Mouse (Mus musculus) heart, embryonic 14.5 days (tissue): Measurements from ENCODE around the gene Etaa1. TPM values are rescaled to one million over a fixed set of nuclear protein-coding genes. Genes with fewer than 3 reads are reported as not detected.
"Not testable (repeated sequence)": the region's sequence is repeated elsewhere in the genome, so short reads cannot be mapped to it uniquely, and the experiment has no call there.

ENCODE experiments used
- ATAC-seq: fragments of 200-750 bp; cut with Nextera tagmentation; 2 replicates; pipeline ENCODE4 v1.8.0; 2017; ENCODE audit warnings: low read depth, moderate TSS enrichment; ENCODE audit not compliant: insufficient number of reproducible peaks, insufficient read depth, low FRiP score
- H3K27ac ChIP-seq, 2 experiments: fragments of 200-500 bp in 1 of 2; fragments of 300-500 bp in 1 of 2; sonication (generic) in 1 of 2; replicated peaks in 1 of 2; 2 replicates each; pipeline ENCODE4 v1.5.1; 2012 to 2014; ENCODE audit warnings: low read depth in 2 of 2, low read length in 2 of 2, control low read depth in 1 of 2, mild to moderate bottlenecking in 1 of 2, mixed read lengths in 1 of 2; ENCODE audit not compliant: control insufficient read depth in 1 of 2, insufficient read depth in 1 of 2
- H3K27me3 ChIP-seq: fragments of 300-500 bp; sonication (generic); 2 replicates; pipeline ENCODE4 v1.6.1; 2014; ENCODE audit warnings: mild to moderate bottlenecking, low read length, control low read depth; ENCODE audit not compliant: control insufficient read depth, insufficient read depth
- H3K36me3 ChIP-seq: fragments of 300-500 bp; sonication (generic); 2 replicates; pipeline ENCODE4 v1.6.1; 2014; ENCODE audit warnings: mild to moderate bottlenecking, control low read depth, low read length, mixed read lengths; ENCODE audit not compliant: control insufficient read depth, insufficient read depth
- H3K4me1 ChIP-seq, 2 experiments: fragments of 200-500 bp in 1 of 2; fragments of 300-500 bp in 1 of 2; sonication (generic) in 1 of 2; 2 replicates each; pipeline ENCODE4 v1.6.1; 2012 to 2014; ENCODE audit warnings: low read length in 2 of 2, control low read depth in 1 of 2, mixed read lengths in 1 of 2; ENCODE audit not compliant: control insufficient read depth in 2 of 2, insufficient read depth in 2 of 2
- H3K4me2 ChIP-seq: fragments of 300-500 bp; sonication (generic); 2 replicates; pipeline ENCODE4 v1.6.1; 2014; ENCODE audit warnings: mild to moderate bottlenecking, low read length
- H3K4me3 ChIP-seq, 2 experiments: fragments of 200-500 bp in 1 of 2; fragments of 300-500 bp in 1 of 2; sonication (generic) in 1 of 2; 2 replicates each; pipeline ENCODE4 v1.5.1; 2012 to 2014; ENCODE audit warnings: low read length in 2 of 2, mild to moderate bottlenecking in 2 of 2, control low read depth in 1 of 2, low read depth in 1 of 2, moderate library complexity in 1 of 2; ENCODE audit not compliant: control insufficient read depth in 1 of 2, insufficient read depth in 1 of 2
- H3K9ac ChIP-seq: fragments of 300-500 bp; sonication (generic); 2 replicates; pipeline ENCODE4 v1.6.1; 2014; ENCODE audit warnings: mild to moderate bottlenecking, low read length
- H3K9me3 ChIP-seq: fragments of 300-500 bp; sonication (generic); 2 replicates; pipeline ENCODE4 v1.6.1; 2016; ENCODE audit warnings: low read length, control low read depth; ENCODE audit not compliant: control insufficient read depth
- WGBS: fragments of 180-500 bp; shearing (Covaris S2); extraction: QIAGEN DNeasy Blood & Tissue Kit; methylation state at CpG from one replicate; pipeline ENCODE4 v1.1.7; 2014; 5-methylcytosine and 5-hydroxymethylcytosine counted together
- polyA plus RNA-seq: library from polyadenylated mRNA; unstranded; fragments of >200 nt; fragmentation: Nextera tagmentation; extraction: Ambion mirVana; gene quantifications from 2 replicates; pipeline ENCODE4 v1.2.1, GENCODE M21; 2014

Etaa1 gene
- polyA plus RNA-seq, 1 experiment from 2014 or later: 8.5 TPM

GRCm38 (mm10) chr11:17951336-17951735 is 2.3 kb downstream of the Etaa1 start:
- 0 out of 4 replicates have a peak, but pooled peaks cover 0 to 4% of the 10 kb centered on the region in 2 experiments for H3K4me1 ChIP-seq
- H3K9me3 ChIP-seq: no peaks in the 10 kb centered on the region
- no peak overlapping the region for H3K27ac ChIP-seq
- 95% methylated on average over 3 of the region's 3 CpGs for WGBS
- peaks cover 49% of the 10 kb centered on the region for H3K36me3 ChIP-seq
- no peaks in the 10 kb centered on the region for H3K27me3 ChIP-seq
- H3K9ac ChIP-seq: no peak overlapping the region
- no peak for ATAC-seq
- no peak overlapping the region for H3K4me3 ChIP-seq
- no peak overlapping the region for H3K4me2 ChIP-seq

DNA sequence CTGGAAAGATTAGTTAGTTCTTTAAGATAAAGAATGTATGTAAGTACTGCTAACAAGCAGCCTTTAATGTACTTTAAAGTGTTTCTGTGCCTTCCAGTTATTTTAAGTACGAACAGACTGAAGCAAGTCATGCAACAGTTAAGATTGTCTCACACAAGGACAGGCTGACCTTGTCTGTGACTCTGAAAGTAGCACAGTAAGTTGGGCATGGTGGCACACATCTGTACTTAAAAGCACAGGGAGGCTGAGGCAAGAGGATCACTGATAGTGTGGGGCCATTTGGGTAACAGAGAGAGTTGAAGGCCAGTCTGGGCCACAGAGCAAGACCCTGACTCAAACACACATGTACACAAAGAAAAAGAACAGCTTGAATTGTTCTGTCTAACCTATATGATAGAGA is 14.5 kb downstream of the Etaa1 start:
- Histone ChIP-seq H3K36me3 (peaks cover 20% of the 10 kb centered on the region), H3K9me3 (no peaks in the 10 kb centered on the region), H3K9ac (no peak overlapping the region), H3K4me1 (no peaks in the 10 kb centered on the region; a peak in 1 of 4 replicates), H3K4me3 (no peak overlapping the region), H3K27me3 (no peaks in the 10 kb centered on the region), H3K27ac (peak overlapping the region; percentile 79 to 84), H3K4me2 (no peak overlapping the region)
- WGBS: 38% methylated on average over 1 of the region's 1 CpGs
- ATAC-seq: no peak

- Histone ChIP-seq H3K27ac (no peak overlapping the region), H3K4me1 (no peaks in the 10 kb centered on the region; a peak in 1 of 4 replicates), H3K4me3 (no peak overlapping the region), H3K27me3 (no peaks in the 10 kb centered on the region), H3K36me3 (peaks cover 20% of the 10 kb centered on the region), H3K4me2 (no peak overlapping the region), H3K9me3 (no peaks in the 10 kb centered on the region), H3K9ac (no peak overlapping the region)
- ATAC-seq: no peak
Observed at GRCm38 (mm10) chr11:17937931-17938330, 15.7 kb downstream of the Etaa1 start.

DNA sequence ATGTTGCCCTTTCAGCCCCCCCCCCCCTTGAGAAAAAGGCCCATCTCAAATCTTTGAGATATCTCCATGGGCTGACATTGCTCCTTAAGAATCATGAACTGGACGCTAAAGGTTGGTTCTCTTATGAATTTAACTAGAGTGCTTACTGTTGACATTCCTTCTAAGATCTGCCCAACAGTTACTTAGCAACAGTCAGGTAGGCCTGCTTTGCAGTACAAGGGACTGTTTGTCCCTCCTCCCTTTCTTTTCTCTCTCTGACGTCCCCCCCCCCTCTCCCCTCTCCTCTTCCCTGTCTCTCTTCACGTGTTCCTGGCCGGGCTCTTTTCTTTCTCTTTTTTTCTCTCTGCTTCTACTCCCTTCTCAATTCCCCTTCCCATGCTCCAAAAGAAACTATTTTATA is 35.8 kb downstream of the Etaa1 start:
- Histone ChIP-seq H3K27ac (no peak overlapping the region), H3K4me1 (no peaks in the 10 kb centered on the region), H3K9ac (no peak overlapping the region), H3K9me3 (no peaks in the 10 kb centered on the region), H3K4me2 (no peak overlapping the region), H3K36me3 (no peaks in the 10 kb centered on the region), H3K27me3 (no peaks in the 10 kb centered on the region), H3K4me3 (no peak overlapping the region)
- WGBS: 72% methylated on average over 4 of the region's 4 CpGs
- no peak for ATAC-seq

GRCm38 (mm10) chr11:17917101-17917500 is 36.6 kb downstream of the Etaa1 start:
- H3K4me3 ChIP-seq: no peak overlapping the region
- H3K9me3 ChIP-seq: no peaks in the 10 kb centered on the region
- no peaks in the 10 kb centered on the region for H3K27me3 ChIP-seq
- H3K36me3 ChIP-seq: no peaks in the 10 kb centered on the region
- H3K4me2 ChIP-seq: no peak overlapping the region
- WGBS: 70% methylated on average over 5 of the region's 5 CpGs
- H3K9ac ChIP-seq: no peak overlapping the region
- H3K4me1 ChIP-seq: no peaks in the 10 kb centered on the region
- ATAC-seq: no peak
- H3K27ac ChIP-seq: no peak overlapping the region

DNA sequence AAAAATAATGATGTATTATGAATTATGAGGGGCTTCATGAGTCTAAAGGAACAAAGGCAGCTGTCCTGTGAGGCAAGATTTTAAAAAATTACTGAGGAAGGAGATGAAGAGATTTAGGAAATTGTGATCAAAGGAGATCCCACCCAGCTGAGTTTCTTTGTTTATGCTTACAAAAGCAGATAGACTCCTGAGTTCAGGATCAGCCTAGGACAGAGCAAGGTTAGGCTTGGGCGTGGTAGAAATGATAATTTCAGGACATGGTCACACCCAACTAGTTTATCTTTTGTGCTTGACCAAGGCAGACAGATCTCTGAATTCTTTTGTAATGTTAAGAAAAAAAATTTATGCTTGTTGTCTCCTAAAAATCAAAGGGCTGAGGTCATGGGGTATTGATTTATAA is 37.2 kb downstream of the Etaa1 start:
- H3K27ac ChIP-seq: no peak overlapping the region
- no peaks in the 10 kb centered on the region for H3K9me3 ChIP-seq
- 79% methylated on average over 1 of the region's 1 CpGs for WGBS
- H3K9ac ChIP-seq: no peak overlapping the region
- no peaks in the 10 kb centered on the region for H3K36me3 ChIP-seq
- H3K4me2 ChIP-seq: no peak overlapping the region
- H3K27me3 ChIP-seq: no peaks in the 10 kb centered on the region
- H3K4me3 ChIP-seq: no peak overlapping the region
- no peak for ATAC-seq
- no peaks in the 10 kb centered on the region for H3K4me1 ChIP-seq

GRCm38 (mm10) chr11:17900996-17901395 is 52.7 kb downstream of the Etaa1 start:
- H3K4me1 ChIP-seq, ATAC-seq, H3K27me3 ChIP-seq, H3K9me3 ChIP-seq, H3K4me3 ChIP-seq, H3K27ac ChIP-seq, H3K9ac ChIP-seq, H3K4me2 ChIP-seq, H3K36me3 ChIP-seq: not testable (repeated sequence)
- 72% methylated on average over 4 of the region's 4 CpGs for WGBS
